Mouse (Mus musculus) myocyte (in vitro differentiated cells): Measurements from ENCODE around the gene Proz.

Experiments
- CEBPB ChIP-seq: IDR thresholded peaks from 2 replicates; pipeline ENCODE4 v1.6.1; 2011; ENCODE audit warnings: mild to moderate bottlenecking, moderate library complexity; ENCODE audit not compliant: poor library complexity, insufficient read depth, severe bottlenecking
- E2F4 ChIP-seq: IDR thresholded peaks from one replicate; pipeline ENCODE4 v1.6.1; 2011; ENCODE audit warnings: mild to moderate bottlenecking, control low read depth, moderate library complexity; ENCODE audit not compliant: insufficient read depth
- MYOD1 ChIP-seq, 3 experiments: IDR thresholded peaks; one replicate each; pipeline ENCODE4 v1.6.1; 2011; ENCODE audit warnings: control low read depth in 2 of 3, low read depth in 2 of 3, mild to moderate bottlenecking in 2 of 3, moderate library complexity in 1 of 3; ENCODE audit not compliant: insufficient read length in 2 of 3, control insufficient read depth in 1 of 3
- POLR2A ChIP-seq: IDR thresholded peaks from one replicate; pipeline ENCODE4 v1.6.1; 2011; ENCODE audit warnings: low read depth, mild to moderate bottlenecking, control low read depth, moderate library complexity; ENCODE audit not compliant: insufficient read length
- REST ChIP-seq: IDR thresholded peaks from one replicate; pipeline ENCODE4 v1.6.1; 2011; ENCODE audit warnings: mild to moderate bottlenecking, control low read depth, moderate library complexity; ENCODE audit not compliant: insufficient read depth, insufficient read length
- SRF ChIP-seq: IDR thresholded peaks from one replicate; pipeline ENCODE4 v1.6.1; 2011; ENCODE audit warnings: low read depth; ENCODE audit not compliant: control insufficient read depth, insufficient read length
- TCF12 ChIP-seq: IDR thresholded peaks from one replicate; pipeline ENCODE4 v1.6.1; 2011; ENCODE audit warnings: mild to moderate bottlenecking, control low read depth; ENCODE audit not compliant: poor library complexity, insufficient read depth, severe bottlenecking
- TCF3 ChIP-seq: IDR thresholded peaks from one replicate; pipeline ENCODE4 v1.6.1; 2011; ENCODE audit warnings: low read depth, control low read depth; ENCODE audit not compliant: insufficient read length
- USF1 ChIP-seq: IDR thresholded peaks from one replicate; pipeline ENCODE4 v1.6.1; 2011; ENCODE audit warnings: low read depth, mild to moderate bottlenecking, control low read depth, moderate library complexity

GRCm38 (mm10) chr8:13021830-13022229 lies 38.9 kb upstream of the Proz start:
- TF ChIP-seq POLR2A (no peak), USF1 (no peak), E2F4 (no peak), TCF12 (no peak), MYOD1 (IDR thresholded peaks at IDR 0.05; ENCODE audit: control insufficient read depth in 1 of 3, insufficient read length in 2 of 3, low read depth in 2 of 3) (no peak), CEBPB (no peak), REST (no peak), TCF3 (no peak), SRF (no peak)
